8 mouse cellular contexts compared by ENCODE assay signal in genomic region chr19:10602247-10602769, GRCm38 (mm10). TPM values are rescaled to one million over a fixed set of nuclear protein-coding genes. Genes with fewer than 3 reads are reported as not detected.
A peak's percentile ranks its signal among the peaks of the same experiment; 100 is the strongest.
DNase-seq lines count a peak whose midpoint lies in the region; ATAC-seq and TF ChIP-seq lines count a peak whose summit lies in the region.

No protein-coding gene starts in this region.

- H3K27me3 ChIP-seq in heart, embryonic 13.5 days (replicated peaks), result no peaks in the 10 kb centered on the region
- H3K27me3 ChIP-seq in E14TG2a.4 (ENCODE audit: insufficient read depth, low read length), result no peaks in the 10 kb centered on the region
- H3K27me3 ChIP-seq in forebrain, embryonic 14.5 days (replicated peaks; ENCODE audit: control insufficient read depth, insufficient read depth, low read length), result no peaks in the 10 kb centered on the region
- H3K27me3 ChIP-seq in liver, embryonic 16.5 days (ENCODE audit: control insufficient read depth, insufficient read depth, low read depth, low read length), result no peaks in the 10 kb centered on the region

- peak overlapping the region; percentile 61 for H3K4me2 ChIP-seq in heart, embryonic 13.5 days
- H3K4me2 ChIP-seq in forebrain, embryonic 14.5 days (ENCODE audit: low read length), result peak overlapping the region; percentile 68
- peak overlapping the region; percentile 33 for H3K4me2 ChIP-seq in liver, embryonic 16.5 days (ENCODE audit: low read depth, low read length)

- peak overlapping the region; percentile 88 for H3K27ac ChIP-seq in heart, embryonic 13.5 days (replicated peaks)
- H3K27ac ChIP-seq in forebrain, embryonic 14.5 days (ENCODE audit: low read depth, low read length), result peak overlapping the region; percentile 97
- H3K27ac ChIP-seq in liver, embryonic 16.5 days (ENCODE audit: low read length), result peak overlapping the region; percentile 72

- intact Hi-C loops in heart, postnatal 25 days (cut with DNase I), result no loop called here

- no peak for TF ChIP-seq CTCF in E14TG2a.4 (conservative IDR thresholded peaks at IDR 0.05; ENCODE audit: low read length)

- H3K36me3 ChIP-seq in heart, embryonic 13.5 days, result peaks cover 32% of the 10 kb centered on the region
- H3K36me3 ChIP-seq in E14TG2a.4 (ENCODE audit: insufficient read depth, low read length), result peaks cover 48% of the 10 kb centered on the region
- peaks cover 5% of the 10 kb centered on the region for H3K36me3 ChIP-seq in forebrain, embryonic 14.5 days (ENCODE audit: control insufficient read depth, insufficient read depth, low read length)
- peaks cover 5% of the 10 kb centered on the region; the same call in 1 of the 2 replicates for H3K36me3 ChIP-seq in liver, embryonic 16.5 days (ENCODE audit: control insufficient read depth, insufficient read depth)

- no peak for ATAC-seq in heart, embryonic 13.5 days (ENCODE audit: extremely low read depth, insufficient number of reproducible peaks, low FRiP score, low TSS enrichment)
- peak; percentile 27 for ATAC-seq in forebrain, embryonic 14.5 days
- no peak for ATAC-seq in liver, embryonic 16.5 days (ENCODE audit: low read depth)

- H3K9me3 ChIP-seq in heart, embryonic 13.5 days, result no peaks in the 10 kb centered on the region
- no peaks in the 10 kb centered on the region for H3K9me3 ChIP-seq in E14TG2a.4 (ENCODE audit: low read length)
- H3K9me3 ChIP-seq in forebrain, embryonic 14.5 days (replicated peaks; ENCODE audit: control insufficient read depth, low read length), result no peaks in the 10 kb centered on the region
- H3K9me3 ChIP-seq in liver, embryonic 16.5 days (replicated peaks; ENCODE audit: control insufficient read depth, low read length), result no peaks in the 10 kb centered on the region

- 15% methylated on average over 6 of the region's 6 CpGs for WGBS in heart, embryonic 13.5 days
- 0% methylated on average over 6 of the region's 6 CpGs for WGBS in forebrain, embryonic 14.5 days
- WGBS in liver, embryonic 16.5 days (ENCODE audit: insufficient replicate concordance), result 28% methylated on average over 6 of the region's 6 CpGs

- peaks cover 39% of the 10 kb centered on the region for H3K4me1 ChIP-seq in heart, embryonic 13.5 days
- H3K4me1 ChIP-seq in E14TG2a.4 (replicated peaks; ENCODE audit: low read depth, low read length), result peaks cover 64% of the 10 kb centered on the region
- H3K4me1 ChIP-seq in forebrain, embryonic 14.5 days (ENCODE audit: control insufficient read depth, insufficient read depth, low read length), result peaks cover 19% of the 10 kb centered on the region
- peaks cover 34% of the 10 kb centered on the region for H3K4me1 ChIP-seq in liver, embryonic 16.5 days (ENCODE audit: control insufficient read depth, low read depth, low read length)

- peak overlapping the region; percentile 79 for H3K9ac ChIP-seq in heart, embryonic 13.5 days
- peak overlapping the region; percentile 82 for H3K9ac ChIP-seq in forebrain, embryonic 14.5 days (ENCODE audit: low read length)
- peak overlapping the region; percentile 32; the same call in 1 of the 2 replicates for H3K9ac ChIP-seq in liver, embryonic 16.5 days (ENCODE audit: low read depth, low read length)

- DNase-seq in heart, postnatal 25 days (ENCODE audit: low spot score), result no peak
- peak; percentile 25 for DNase-seq in forebrain, embryonic 14.5 days (ENCODE audit: low spot score)
- no peak for DNase-seq in left cerebral cortex, adult 8-10 months (ENCODE audit: low spot score in 2 of 2)
- no peak for DNase-seq in T-cell, adult 2 months (ENCODE audit: low spot score)
- DNase-seq in layer of hippocampus, adult 9-11 months, result no peak

- peak overlapping the region; percentile 36 for H3K4me3 ChIP-seq in heart, embryonic 13.5 days
- peak overlapping the region; percentile 63 for H3K4me3 ChIP-seq in E14TG2a.4 (replicated peaks; ENCODE audit: low read length)
- peak overlapping the region; percentile 31 for H3K4me3 ChIP-seq in forebrain, embryonic 14.5 days (ENCODE audit: low read depth, low read length)
- peak overlapping the region; percentile 33 for H3K4me3 ChIP-seq in liver, embryonic 16.5 days (ENCODE audit: low read depth, low read length)

RNA-seq across cellular contexts. Expression of gene Ddb1, which starts 2.8 kb away (rescaled TPM):
- 252 and 255 TPM in 2 replicates for polyA plus RNA-seq in heart, embryonic 13.5 days (2015; fragmentation: Nextera tagmentation; extraction: Ambion mirVana)
- 100 to 1,000 TPM; 154 to 166 TPM for total RNA-seq in heart, postnatal 25 days (2021)
- polyA plus RNA-seq in forebrain, embryonic 14.5 days (2014; fragmentation: Nextera tagmentation; extraction: Ambion mirVana), result 283 and 296 TPM in 2 replicates
- 170 and 176 TPM in 2 replicates for polyA plus RNA-seq in liver, embryonic 16.5 days (2015; fragmentation: Nextera tagmentation; extraction: Ambion mirVana)
- total RNA-seq in left cerebral cortex, adult 8-10 months (2022), result 100 to 1,000 TPM; 181 to 219 (median 206) TPM

RNA-seq across cellular contexts. Expression of gene Tkfc, which starts 3.1 kb away (rescaled TPM):
- 9.1 and 11.0 TPM in 2 replicates for polyA plus RNA-seq in heart, embryonic 13.5 days (2015; fragmentation: Nextera tagmentation; extraction: Ambion mirVana)
- 1 to 10 TPM; 9.1 to 9.3 TPM for total RNA-seq in heart, postnatal 25 days (2021)
- polyA plus RNA-seq in forebrain, embryonic 14.5 days (2014; fragmentation: Nextera tagmentation; extraction: Ambion mirVana), result 25.4 and 25.7 TPM in 2 replicates
- polyA plus RNA-seq in liver, embryonic 16.5 days (2015; fragmentation: Nextera tagmentation; extraction: Ambion mirVana), result 39.7 and 47.8 TPM in 2 replicates
- 10 to 100 TPM; 17.4 to 19.9 (median 19.3) TPM for total RNA-seq in left cerebral cortex, adult 8-10 months (2022)

RNA-seq across cellular contexts. Expression of gene Tmem138, which starts 25.1 kb away (rescaled TPM):
- 27.1 and 28.0 TPM in 2 replicates for polyA plus RNA-seq in heart, embryonic 13.5 days (2015; fragmentation: Nextera tagmentation; extraction: Ambion mirVana)
- total RNA-seq in heart, postnatal 25 days (2021), result 1 to 10 TPM; 2.9 to 3.0 TPM
- polyA plus RNA-seq in forebrain, embryonic 14.5 days (2014; fragmentation: Nextera tagmentation; extraction: Ambion mirVana), result 42.4 and 49.9 TPM in 2 replicates
- polyA plus RNA-seq in liver, embryonic 16.5 days (2015; fragmentation: Nextera tagmentation; extraction: Ambion mirVana), result 10.5 and 10.6 TPM in 2 replicates
- total RNA-seq in left cerebral cortex, adult 8-10 months (2022), result 10 to 100 TPM; 13.8 to 15.5 (median 14.5) TPM

RNA-seq across cellular contexts. Expression of gene Cyb561a3, which starts 25.3 kb away (rescaled TPM):
- polyA plus RNA-seq in heart, embryonic 13.5 days (2015; fragmentation: Nextera tagmentation; extraction: Ambion mirVana), result 10.9 and 12.3 TPM in 2 replicates
- 1 to 10 TPM; 9.5 to 10.0 TPM for total RNA-seq in heart, postnatal 25 days (2021)
- polyA plus RNA-seq in forebrain, embryonic 14.5 days (2014; fragmentation: Nextera tagmentation; extraction: Ambion mirVana), result 21.9 and 22.3 TPM in 2 replicates
- polyA plus RNA-seq in liver, embryonic 16.5 days (2015; fragmentation: Nextera tagmentation; extraction: Ambion mirVana), result 17.0 and 19.6 TPM in 2 replicates
- total RNA-seq in left cerebral cortex, adult 8-10 months (2022), result 10 to 100 TPM; 12.4 to 13.2 (median 12.8) TPM

RNA-seq across cellular contexts. Expression of gene Vwce, which starts 31.7 kb away (rescaled TPM):
- polyA plus RNA-seq in heart, embryonic 13.5 days (2015; fragmentation: Nextera tagmentation; extraction: Ambion mirVana), result 0.59 TPM in 2 replicates
- total RNA-seq in heart, postnatal 25 days (2021), result not detected
- 0.19 and 0.26 TPM in 2 replicates for polyA plus RNA-seq in forebrain, embryonic 14.5 days (2014; fragmentation: Nextera tagmentation; extraction: Ambion mirVana)
- polyA plus RNA-seq in liver, embryonic 16.5 days (2015; fragmentation: Nextera tagmentation; extraction: Ambion mirVana), result 13.5 and 16.0 TPM in 2 replicates
- total RNA-seq in left cerebral cortex, adult 8-10 months (2022), result under 1 TPM; 0.39 to 0.77 (median 0.47) TPM

Comparison
In these comparisons a context has a peak if more than half of its experiments do, and no peak if none do; other contexts are left out.
1. H3K9ac ChIP-seq: peak in every context shown above with its lines; median percentile 82 in forebrain, embryonic 14.5 days; 79 in heart, embryonic 13.5 days; 32 in liver, embryonic 16.5 days.